Mouse (Mus musculus): ENCODE data around the gene Polr2c.

DNA sequence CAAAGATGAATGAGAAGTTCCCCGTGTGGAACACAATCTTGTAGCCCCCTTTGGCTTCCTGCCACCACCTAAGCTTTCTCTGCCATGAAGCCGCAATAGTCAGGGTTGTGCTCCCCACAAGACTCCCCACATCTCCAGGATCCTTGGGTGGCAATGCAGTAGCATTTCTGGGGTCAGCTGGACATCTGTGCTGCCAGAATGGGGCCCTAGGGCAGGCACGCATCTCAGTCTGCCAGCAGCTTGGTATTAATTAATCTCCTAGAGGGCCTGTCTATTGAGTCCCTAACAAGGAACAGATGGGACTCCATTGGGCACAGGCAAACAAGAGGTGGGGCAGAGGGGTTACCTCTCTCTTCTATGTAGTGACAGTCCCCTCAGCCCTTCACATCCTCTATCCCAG lies 14.9 kb downstream of the Polr2c start:
- TF ChIP-seq POLR2A (IDR thresholded peaks at IDR 0.05; ENCODE audit: borderline replicate concordance, insufficient read depth, low read length) (no peak), CTCF (IDR thresholded peaks at IDR 0.05; ENCODE audit: borderline replicate concordance, insufficient read depth, low read depth, low read length) (no peak)
